Mouse (Mus musculus): ENCODE results near the gene Rgl2. TPM values are rescaled to one million over a fixed set of nuclear protein-coding genes. Genes with fewer than 3 reads are reported as not detected.
"Not testable (repeated sequence)": the region's sequence is repeated elsewhere in the genome, so short reads cannot be mapped to it uniquely, and the experiment has no call there.

Gene Rgl2
- total RNA-seq, 2 experiments from 2014 or later: 29.3 to 40.2 TPM

- DNase-seq: no peak
Measured at GRCm38 (mm10) chr17:33948090-33948904, 19.0 kb downstream of the Rgl2 start.

- no peak for DNase-seq
Measured at GRCm38 (mm10) chr17:33948905-33949537, 19.7 kb downstream of the Rgl2 start.

- no peak for DNase-seq
Measured at GRCm38 (mm10) chr17:33950131-33950625, 20.8 kb downstream of the Rgl2 start.

- peak; percentile 74 for DNase-seq
Measured at GRCm38 (mm10) chr17:33951021-33951946, 21.9 kb downstream of the Rgl2 start, which contains the start of gene B3galt4. Gene B3galt4 (minus strand): TSS chr17:33951488.

GRCm38 (mm10) chr17:33952015-33952414 is 22.7 kb downstream of the Rgl2 start:
- not testable (repeated sequence) for DNase-seq

- no peak for DNase-seq
Measured at GRCm38 (mm10) chr17:33952879-33953278, 23.5 kb downstream of the Rgl2 start.

- DNase-seq: no peak
Measured at GRCm38 (mm10) chr17:33953310-33953709, 24.0 kb downstream of the Rgl2 start.

GRCm38 (mm10) chr17:33953961-33954565 is 24.7 kb downstream of the Rgl2 start:
- no peak for DNase-seq

- DNase-seq: peak; percentile 65
Measured at GRCm38 (mm10) chr17:33954646-33955554, 25.6 kb downstream of the Rgl2 start.

GRCm38 (mm10) chr17:33955555-33956214 is 26.3 kb downstream of the Rgl2 start, which contains the start of the genes Vps52 and Rps18:
Gene Vps52 (plus strand): TSS chr17:33955812.
Gene Rps18 (minus strand): TSS chr17:33956001.
- DNase-seq: peak; percentile 89

- DNase-seq: no peak
Measured at GRCm38 (mm10) chr17:33956336-33956735, 27.0 kb downstream of the Rgl2 start.

- DNase-seq: no peak
Measured at GRCm38 (mm10) chr17:33957493-33957892, 28.1 kb downstream of the Rgl2 start.

GRCm38 (mm10) chr17:33958451-33958850 is 29.1 kb downstream of the Rgl2 start:
- DNase-seq: no peak

- DNase-seq: no peak
Measured at GRCm38 (mm10) chr17:33959135-33959534, 29.8 kb downstream of the Rgl2 start.

- DNase-seq: peak; percentile 5
Measured at GRCm38 (mm10) chr17:33959948-33960347, 30.6 kb downstream of the Rgl2 start.

- no peak for DNase-seq
Measured at GRCm38 (mm10) chr17:33962876-33963275, 33.5 kb downstream of the Rgl2 start.

- no peak for DNase-seq
Measured at GRCm38 (mm10) chr17:33965082-33965845, 35.9 kb downstream of the Rgl2 start.

GRCm38 (mm10) chr17:33965846-33966550 is 36.7 kb downstream of the Rgl2 start:
- no peak for DNase-seq

Measured in gastrocnemius, postnatal 10 days (tissue).